Mouse (Mus musculus): Measurements from ENCODE around the gene Srsf9.
"Not testable (repeated sequence)": the region's sequence is repeated elsewhere in the genome, so short reads cannot be mapped to it uniquely, and the experiment has no call there.

Gene Srsf9

GRCm38 (mm10) chr5:115374204-115374820, 47.3 kb downstream of the Srsf9 start:
- DNase-seq, result no peak

DNA sequence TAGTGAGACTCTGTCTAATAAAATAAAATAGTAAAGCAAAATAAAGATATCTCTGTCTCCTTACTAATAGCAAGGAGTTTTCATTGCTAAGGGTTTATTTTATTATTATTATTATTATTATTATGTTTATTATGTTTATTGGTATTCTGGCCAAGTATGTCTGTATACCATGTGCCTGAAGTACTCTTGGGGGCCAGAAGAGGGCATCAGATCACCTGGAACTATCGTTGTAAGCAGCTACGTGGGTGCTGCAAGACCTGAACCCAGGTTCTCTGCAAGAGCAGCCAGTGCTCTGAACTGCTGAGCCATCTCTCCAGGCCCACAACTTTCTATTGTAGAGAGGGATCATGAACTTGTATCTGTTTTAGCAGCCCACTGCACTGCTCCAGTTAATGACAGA, 48.5 kb downstream of the Srsf9 start:
- DNase-seq, result no peak

GRCm38 (mm10) chr5:115378882-115379281, 51.9 kb downstream of the Srsf9 start:
- not testable (repeated sequence) for DNase-seq

Data from kidney, adult 9 months (tissue).